In genomic region chr6:34331379-34331778, GRCm38 (mm10) we compare ENCODE assay signal across 29 mouse cellular contexts. TPM values are rescaled to one million over a fixed set of nuclear protein-coding genes. Genes with fewer than 3 reads are reported as not detected.
A peak's percentile ranks its signal among the peaks of the same experiment; 100 is the strongest.
DNase-seq lines count a peak whose midpoint lies in the region; TF ChIP-seq lines count a peak whose summit lies in the region.
"Had no signal": no experiment of that assay in that cellular context is flagged by ENCODE, and none has a peak within 500 bp of the region (broad histone marks: within the 10 kb centered on the region; RNA-seq: fewer than 3 reads in every experiment).

No protein-coding gene starts in this region.

- H3K36me3 ChIP-seq in ES-Bruce4 (ENCODE audit: control insufficient read depth, insufficient read depth, low read length, poor library complexity, severe bottlenecking) = no peaks in the 10 kb centered on the region
- H3K36me3 ChIP-seq in hindbrain, embryonic 10.5 days = no peaks in the 10 kb centered on the region
- H3K36me3 ChIP-seq: forebrain, embryonic 12.5 days; heart, embryonic 12.5 days; hindbrain, embryonic 15.5 days; limb, embryonic 10.5 days; limb, embryonic 15.5 days; stomach, embryonic 15.5 days had no signal

- DNase-seq in adrenal gland, adult 2 months = peak; percentile 81
- DNase-seq in adrenal gland, postnatal 4 days (ENCODE audit: low spot score in 2 of 2) = no peak
- peak; percentile 61 for DNase-seq in adrenal gland, postnatal 14 days
- peak; percentile 67 for DNase-seq in testis, postnatal 14 days (ENCODE audit: low spot score)
- DNase-seq in hindbrain, embryonic 10.5 days (ENCODE audit: low spot score) = no peak
- DNase-seq in thymus, postnatal 36 days = no peak
- DNase-seq: cerebellum, adult 18-20 months; cerebellum, postnatal 10 days; gastrocnemius, postnatal 14 days; kidney, adult 11 months; kidney, postnatal 14 days; layer of hippocampus, adult 9-11 months; lung, adult 2 months; lung, postnatal 14 days; midbrain, embryonic 14.5 days; retina, postnatal 1 day; right cerebral cortex, postnatal 14 days had no signal

- no peak overlapping the region for H3K4me3 ChIP-seq in ES-Bruce4 (ENCODE audit: low read depth, low read length)
- no peak overlapping the region for H3K4me3 ChIP-seq in hindbrain, embryonic 10.5 days
- H3K4me3 ChIP-seq: erythroblast, embryonic 14.5 days; forebrain, embryonic 12.5 days; heart, embryonic 12.5 days; hindbrain, embryonic 15.5 days; limb, embryonic 10.5 days; limb, embryonic 15.5 days; stomach, embryonic 15.5 days had no signal

- H3K9ac ChIP-seq in ES-Bruce4 (ENCODE audit: low read depth, poor library complexity, severe bottlenecking) = no peak overlapping the region
- H3K9ac ChIP-seq: forebrain, embryonic 12.5 days; heart, embryonic 12.5 days; hindbrain, embryonic 15.5 days; limb, embryonic 15.5 days; liver, embryonic 14.5 days; stomach, embryonic 15.5 days had no signal

- no peaks in the 10 kb centered on the region for H3K4me1 ChIP-seq in ES-Bruce4 (ENCODE audit: control insufficient read depth, insufficient read depth, low read length)
- no peaks in the 10 kb centered on the region for H3K4me1 ChIP-seq in hindbrain, embryonic 10.5 days (replicated peaks)
- H3K4me1 ChIP-seq: forebrain, embryonic 12.5 days; hindbrain, embryonic 15.5 days; limb, embryonic 10.5 days; limb, embryonic 15.5 days; stomach, embryonic 15.5 days had no signal

- 91% methylated on average over 5 of the region's 5 CpGs for WGBS in hindbrain, embryonic 10.5 days

- no peaks in the 10 kb centered on the region for H3K9me3 ChIP-seq in ES-Bruce4 (replicated peaks; ENCODE audit: control insufficient read depth, insufficient read depth, low read length, poor library complexity, severe bottlenecking)
- H3K9me3 ChIP-seq in hindbrain, embryonic 10.5 days = no peaks in the 10 kb centered on the region
- H3K9me3 ChIP-seq: forebrain, embryonic 12.5 days; heart, embryonic 12.5 days; hindbrain, embryonic 15.5 days; limb, embryonic 10.5 days; limb, embryonic 15.5 days; stomach, embryonic 15.5 days had no signal

- peak overlapping the region; percentile 10; the same call in 1 of the 2 replicates for H3K27ac ChIP-seq in ES-Bruce4 (ENCODE audit: insufficient read depth, low read length)
- no peak overlapping the region for H3K27ac ChIP-seq in hindbrain, embryonic 10.5 days
- H3K27ac ChIP-seq: forebrain, embryonic 12.5 days; hindbrain, embryonic 15.5 days; limb, embryonic 10.5 days; limb, embryonic 15.5 days; liver, embryonic 14.5 days; stomach, embryonic 15.5 days had no signal

- H3K27me3 ChIP-seq in ES-Bruce4 (ENCODE audit: control insufficient read depth, insufficient read depth, low read length, poor library complexity, severe bottlenecking) = no peaks in the 10 kb centered on the region
- no peaks in the 10 kb centered on the region for H3K27me3 ChIP-seq in hindbrain, embryonic 10.5 days (ENCODE audit: insufficient read depth, poor library complexity, severe bottlenecking)
- H3K27me3 ChIP-seq: forebrain, embryonic 12.5 days; heart, embryonic 12.5 days; hindbrain, embryonic 15.5 days; limb, embryonic 15.5 days; stomach, embryonic 15.5 days had no signal

- TF ChIP-seq POLR2A in ES-Bruce4 (IDR thresholded peaks at IDR 0.05; ENCODE audit: insufficient read depth, low read length) = no peak

- no peak for TF ChIP-seq CTCF in ES-Bruce4 (IDR thresholded peaks at IDR 0.05; ENCODE audit: low read depth, low read length)

- TF ChIP-seq EP300 in ES-Bruce4 (IDR thresholded peaks at IDR 0.05; ENCODE audit: insufficient read depth, low read depth, low read length) = no peak

RNA-seq across cellular contexts. Expression of gene Akr1b3, which starts 14.1 kb away (rescaled TPM):
- total RNA-seq in adrenal gland, adult 2 months (2021) = 100 to 1,000 TPM; 232 to 352 TPM
- polyA plus RNA-seq in adrenal gland, adult 2 months (2012; rRNA removed) = 187 and 213 TPM in 2 replicates
- total RNA-seq in adrenal gland, postnatal 4 days (2021) = 100 to 1,000 TPM; 123 to 124 TPM
- 143 and 148 TPM in 2 replicates for polyA plus RNA-seq in ES-Bruce4 (2011; ENCODE audit: insufficient read depth, insufficient read length, low read depth, missing spikeins)
- total RNA-seq in adrenal gland, postnatal 14 days (2021) = 151 and 180 TPM in 2 replicates
- 287 and 330 TPM in 2 replicates for polyA plus RNA-seq in hindbrain, embryonic 10.5 days (2016; fragmentation: Nextera tagmentation; extraction: Ambion mirVana)

RNA-seq across cellular contexts. Expression of gene Akr1b8, which starts 22.5 kb away (rescaled TPM):
- total RNA-seq in adrenal gland, adult 2 months (2021) = 100 to 1,000 TPM; 267 to 269 TPM
- 20.2 and 28.5 TPM in 2 replicates for polyA plus RNA-seq in adrenal gland, adult 2 months (2012; rRNA removed)
- 10 to 100 TPM; 73.3 to 75.5 TPM for total RNA-seq in adrenal gland, postnatal 4 days (2021)
- 4.0 and 4.8 TPM in 2 replicates for polyA plus RNA-seq in ES-Bruce4 (2011; ENCODE audit: insufficient read depth, insufficient read length, low read depth, missing spikeins)
- total RNA-seq in adrenal gland, postnatal 14 days (2021) = 153 and 188 TPM in 2 replicates
- polyA plus RNA-seq in hindbrain, embryonic 10.5 days (2016; fragmentation: Nextera tagmentation; extraction: Ambion mirVana) = 27.2 and 29.1 TPM in 2 replicates
- total RNA-seq: granulocyte monocyte progenitor cell, adult 5-6 weeks; hematopoietic stem cell, adult 5-6 weeks; monocyte, adult 5-6 weeks had no signal
- polyA plus RNA-seq: erythroblast, embryonic 14.5 days had no signal

RNA-seq across cellular contexts. Expression of gene Akr1b10, which starts 52.6 kb away (rescaled TPM):
- 100 to 1,000 TPM; 167 to 199 TPM for total RNA-seq in adrenal gland, adult 2 months (2021)
- polyA plus RNA-seq in adrenal gland, adult 2 months (2012; rRNA removed) = 53.5 and 64.3 TPM in 2 replicates
- total RNA-seq in adrenal gland, postnatal 4 days (2021) = 10 to 100 TPM; 80.9 to 92.1 TPM
- polyA plus RNA-seq in ES-Bruce4 (2011; ENCODE audit: insufficient read depth, insufficient read length, low read depth, missing spikeins) = 16.5 and 16.9 TPM in 2 replicates
- total RNA-seq in adrenal gland, postnatal 14 days (2021) = 105 and 111 TPM in 2 replicates
- polyA plus RNA-seq in hindbrain, embryonic 10.5 days (2016; fragmentation: Nextera tagmentation; extraction: Ambion mirVana) = 16.7 and 18.7 TPM in 2 replicates
- polyA plus RNA-seq: erythroblast, embryonic 14.5 days had no signal

Comparison
In these comparisons a context has a peak if more than half of its experiments do, and no peak if none do; other contexts are left out.
1. DNase-seq: peak in adrenal gland, adult 2 months (single experiment), adrenal gland, postnatal 14 days (single experiment) and testis, postnatal 14 days (single experiment); none in adrenal gland, postnatal 4 days (0 of 2), hindbrain, embryonic 10.5 days (single experiment) and thymus, postnatal 36 days (0 of 2).